Mouse (Mus musculus) thymus, adult 2 months (tissue): ENCODE data around the gene Iqcf1.

Source experiments
- CTCF ChIP-seq: fragments of 200-500 bp; IDR thresholded peaks from 2 replicates; pipeline ENCODE4 v1.5.1; 2012; ENCODE audit warnings: mild to moderate bottlenecking, control low read depth, low read length, moderate library complexity, borderline replicate concordance; ENCODE audit not compliant: control insufficient read depth, poor library complexity, insufficient read depth; ENCODE audit errors: extremely low read depth
- POLR2A ChIP-seq: fragments of 200-500 bp; IDR thresholded peaks from 2 replicates; pipeline ENCODE4 v1.6.1; 2012; ENCODE audit warnings: mild to moderate bottlenecking, low read length, control low read depth, moderate library complexity; ENCODE audit not compliant: control insufficient read depth, poor library complexity, insufficient read depth; ENCODE audit errors: extremely low read depth

DNA sequence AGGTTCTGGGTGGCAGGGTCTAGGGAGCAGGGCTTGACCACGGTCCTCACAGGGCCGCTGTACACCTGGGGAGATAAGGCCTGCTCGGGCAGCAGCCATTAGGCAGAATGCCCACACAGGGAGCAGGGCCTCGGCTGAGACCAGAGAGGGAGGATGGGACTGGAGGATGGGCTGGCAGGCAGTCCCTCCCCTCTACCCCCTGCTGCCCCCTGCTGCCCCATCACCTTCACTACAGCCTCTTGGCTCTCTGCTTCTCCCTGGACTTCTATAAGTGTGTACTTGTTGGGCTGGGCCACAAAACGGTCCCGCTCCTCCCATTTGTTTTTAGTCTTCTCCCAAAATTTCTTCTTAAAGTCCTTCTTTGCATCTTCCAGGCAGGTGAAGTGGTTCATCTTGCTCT is 25.3 kb upstream of the Iqcf1 start:
- TF ChIP-seq CTCF (peak; percentile 52; the same call in 1 of the 2 replicates), POLR2A (no peak)
